Mouse (Mus musculus): ENCODE measurements around the gene Itpkb. TPM values are rescaled to one million over a fixed set of nuclear protein-coding genes. Genes with fewer than 3 reads are reported as not detected.
A peak's percentile ranks its signal among the peaks of the same experiment; 100 is the strongest.

Itpkb gene
- polyA plus RNA-seq, 1 experiment from 2014 or later: 3.7 TPM

DNA sequence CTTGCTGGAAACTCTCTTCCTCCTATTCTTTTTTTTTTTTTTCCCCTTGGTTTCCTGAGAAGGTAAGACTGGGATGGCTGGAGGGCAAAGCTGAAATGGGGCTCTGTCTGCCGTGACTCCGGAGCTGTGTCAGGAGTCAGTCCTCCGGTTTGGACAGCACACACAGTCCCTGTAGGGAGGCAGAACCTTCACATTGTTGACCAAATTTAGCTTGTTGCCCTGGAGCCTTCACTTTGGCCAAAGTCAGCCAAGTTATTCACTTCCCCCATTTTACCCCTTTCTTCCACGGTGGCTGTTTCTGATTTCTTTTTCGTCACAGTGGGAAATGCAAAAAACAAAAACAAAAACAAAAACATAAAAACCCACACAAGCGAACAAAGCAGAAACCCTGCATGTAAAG, 18.0 kb upstream of the Itpkb start:
- no peak for ATAC-seq (ENCODE audit: low FRiP score, low TSS enrichment)
- Histone ChIP-seq H3K9me3 (ENCODE audit: control insufficient read depth, low read length) (no peaks in the 10 kb centered on the region), H3K27ac (replicated peaks) (no peak overlapping the region), H3K36me3 (ENCODE audit: control insufficient read depth, insufficient read depth, low read length) (no peaks in the 10 kb centered on the region), H3K4me2 (replicated peaks; ENCODE audit: low read depth) (no peak overlapping the region), H3K4me3 (ENCODE audit: low read depth, low read length) (no peak overlapping the region), H3K9ac (ENCODE audit: low read length) (no peak overlapping the region), H3K4me1 (replicated peaks; ENCODE audit: control insufficient read depth, insufficient read depth) (no peaks in the 10 kb centered on the region; the same call in 1 of the 2 replicates), H3K27me3 (ENCODE audit: control insufficient read depth, insufficient read depth, low read length) (no peaks in the 10 kb centered on the region)
- TF ChIP-seq CTCF (IDR thresholded peaks at IDR 0.05; ENCODE audit: low read depth): no peak
- no peak for TF ChIP-seq EP300 (optimal IDR thresholded peaks at IDR 0.05)
- WGBS: 68% methylated on average over 6 of the region's 6 CpGs
- DNase-seq (ENCODE audit: low spot score): no peak

DNA sequence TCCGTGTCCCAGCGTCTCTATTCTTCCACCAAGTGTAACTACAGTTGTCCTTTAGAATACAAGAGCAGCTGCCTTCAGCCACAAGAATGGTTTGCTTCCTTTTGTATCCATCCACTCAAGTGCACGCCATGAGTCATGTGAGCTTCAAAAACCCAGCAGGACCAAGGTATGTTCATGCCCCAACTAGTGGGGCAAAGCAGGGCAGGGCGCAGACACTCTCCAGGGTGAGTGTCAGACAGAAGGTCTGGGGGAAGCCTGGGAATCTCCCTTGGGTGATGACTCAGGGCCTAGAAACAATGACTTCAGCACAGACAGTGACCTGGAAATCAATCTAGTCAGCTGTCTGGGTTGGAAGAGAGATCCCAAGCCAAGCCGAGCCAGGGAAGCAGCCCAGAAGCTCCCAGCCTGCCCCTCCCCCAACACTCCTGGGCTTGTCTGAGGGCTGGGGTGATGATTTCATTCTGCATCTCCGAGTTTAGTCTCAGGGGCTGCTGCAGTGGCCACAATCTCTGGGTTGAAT, 17.4 kb upstream of the Itpkb start:
- no peaks in the 10 kb centered on the region; the same call in 1 of the 2 replicates for H3K4me1 ChIP-seq (replicated peaks; ENCODE audit: control insufficient read depth, insufficient read depth)
- H3K27me3 ChIP-seq (ENCODE audit: control insufficient read depth, insufficient read depth, low read length): no peaks in the 10 kb centered on the region
- peak; percentile 31 for DNase-seq (ENCODE audit: low spot score)
- no peak overlapping the region for H3K9ac ChIP-seq (ENCODE audit: low read length)
- no peak overlapping the region for H3K4me2 ChIP-seq (replicated peaks; ENCODE audit: low read depth)
- TF ChIP-seq EP300 (optimal IDR thresholded peaks at IDR 0.05) (no peak), CTCF (IDR thresholded peaks at IDR 0.05; ENCODE audit: low read depth) (no peak)
- H3K9me3 ChIP-seq (ENCODE audit: control insufficient read depth, low read length): no peaks in the 10 kb centered on the region
- H3K4me3 ChIP-seq (ENCODE audit: low read depth, low read length): no peak overlapping the region
- peak; percentile 54; the same call in 1 of the 2 replicates for ATAC-seq (ENCODE audit: low FRiP score, low TSS enrichment)
- H3K36me3 ChIP-seq (ENCODE audit: control insufficient read depth, insufficient read depth, low read length): no peaks in the 10 kb centered on the region
- 44% methylated on average over 6 of the region's 6 CpGs for WGBS
- H3K27ac ChIP-seq (replicated peaks): no peak overlapping the region

DNA sequence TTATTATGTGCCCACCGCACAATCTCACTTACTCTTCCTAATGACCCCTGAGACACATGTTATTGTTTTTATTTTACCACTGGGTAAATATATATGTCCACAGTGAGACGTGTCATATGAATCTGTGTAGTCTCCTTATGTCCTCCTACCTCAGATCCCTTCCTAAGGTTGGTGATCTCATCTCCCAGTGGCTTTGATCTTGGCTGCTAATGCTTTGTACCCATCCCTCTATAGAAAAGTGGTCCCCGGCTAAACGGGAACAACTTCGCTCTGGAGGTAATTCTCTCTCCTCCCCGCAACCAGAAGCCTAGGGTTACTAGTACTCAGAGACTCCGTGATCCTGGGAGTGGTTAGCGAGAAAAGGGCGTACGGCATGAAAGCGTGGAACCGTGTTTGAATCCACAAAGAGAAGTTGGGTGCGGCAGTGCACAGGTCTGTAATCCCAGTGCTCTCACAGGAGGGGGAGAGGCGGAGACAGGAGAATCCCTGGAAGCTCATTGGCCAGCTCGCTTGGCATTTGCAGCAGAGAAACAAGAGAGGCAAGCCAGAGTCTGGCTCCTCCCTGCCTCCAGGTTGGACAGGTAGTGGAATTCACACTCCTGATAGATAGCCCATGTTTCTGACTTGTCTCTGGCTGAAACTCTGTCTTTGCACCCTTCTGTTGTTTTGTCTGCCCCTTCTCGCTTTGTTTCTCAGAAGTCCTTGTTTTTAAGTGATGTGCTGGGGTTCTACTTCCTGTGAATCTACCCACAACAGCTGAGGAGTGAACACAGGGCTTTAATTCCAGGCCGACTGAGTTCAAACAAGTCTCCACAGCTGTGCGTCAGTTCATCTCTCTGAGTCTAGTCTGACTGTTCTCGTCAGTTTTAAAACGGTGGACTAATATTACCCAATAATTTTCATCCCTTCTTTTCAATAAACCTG, 16.5 kb upstream of the Itpkb start:
- Histone ChIP-seq H3K4me1 (replicated peaks; ENCODE audit: control insufficient read depth, insufficient read depth) (no peaks in the 10 kb centered on the region; the same call in 1 of the 2 replicates), H3K4me2 (replicated peaks; ENCODE audit: low read depth) (peak overlapping the region; percentile 37), H3K4me3 (ENCODE audit: low read depth, low read length) (no peak overlapping the region), H3K9me3 (ENCODE audit: control insufficient read depth, low read length) (no peaks in the 10 kb centered on the region), H3K27ac (replicated peaks) (no peak overlapping the region), H3K27me3 (ENCODE audit: control insufficient read depth, insufficient read depth, low read length) (no peaks in the 10 kb centered on the region), H3K36me3 (ENCODE audit: control insufficient read depth, insufficient read depth, low read length) (no peaks in the 10 kb centered on the region), H3K9ac (ENCODE audit: low read length) (no peak overlapping the region)
- DNase-seq (ENCODE audit: low spot score) (peak; percentile 67), ATAC-seq (ENCODE audit: low FRiP score, low TSS enrichment) (peak; percentile 76)
- TF ChIP-seq EP300 (optimal IDR thresholded peaks at IDR 0.05) (no peak), CTCF (IDR thresholded peaks at IDR 0.05; ENCODE audit: low read depth) (no peak)
- 17% methylated on average over 20 of the region's 20 CpGs for WGBS

DNA sequence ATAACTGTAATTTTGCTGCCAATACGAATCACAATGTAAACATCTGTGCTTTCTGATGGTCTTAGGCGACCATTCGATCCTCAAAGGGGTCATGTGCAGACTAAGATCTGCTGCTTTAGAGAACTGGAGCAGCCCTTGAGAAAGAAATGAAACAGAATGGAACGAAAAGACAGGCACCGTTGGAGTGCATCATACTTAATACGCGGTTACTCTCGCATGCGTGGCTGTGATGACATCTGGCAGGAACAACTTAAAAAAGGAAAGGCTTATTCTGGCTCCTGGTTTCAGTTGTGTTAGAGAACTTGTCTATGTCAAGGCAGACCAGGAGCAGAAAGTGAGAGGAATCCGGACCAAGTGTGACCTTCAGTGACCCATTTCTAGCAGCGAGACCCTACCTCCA, 15.6 kb upstream of the Itpkb start:
- Histone ChIP-seq H3K4me2 (replicated peaks; ENCODE audit: low read depth) (no peak overlapping the region), H3K27me3 (ENCODE audit: control insufficient read depth, insufficient read depth, low read length) (no peaks in the 10 kb centered on the region), H3K36me3 (ENCODE audit: control insufficient read depth, insufficient read depth, low read length) (no peaks in the 10 kb centered on the region), H3K27ac (replicated peaks) (no peak overlapping the region), H3K9me3 (ENCODE audit: control insufficient read depth, low read length) (no peaks in the 10 kb centered on the region), H3K9ac (ENCODE audit: low read length) (no peak overlapping the region), H3K4me3 (ENCODE audit: low read depth, low read length) (no peak overlapping the region), H3K4me1 (replicated peaks; ENCODE audit: control insufficient read depth, insufficient read depth) (no peaks in the 10 kb centered on the region; the same call in 1 of the 2 replicates)
- DNase-seq (ENCODE audit: low spot score): no peak
- TF ChIP-seq EP300 (optimal IDR thresholded peaks at IDR 0.05): no peak
- no peak for TF ChIP-seq CTCF (IDR thresholded peaks at IDR 0.05; ENCODE audit: low read depth)
- no peak for ATAC-seq (ENCODE audit: low FRiP score, low TSS enrichment)
- 46% methylated on average over 11 of the region's 11 CpGs for WGBS

DNA sequence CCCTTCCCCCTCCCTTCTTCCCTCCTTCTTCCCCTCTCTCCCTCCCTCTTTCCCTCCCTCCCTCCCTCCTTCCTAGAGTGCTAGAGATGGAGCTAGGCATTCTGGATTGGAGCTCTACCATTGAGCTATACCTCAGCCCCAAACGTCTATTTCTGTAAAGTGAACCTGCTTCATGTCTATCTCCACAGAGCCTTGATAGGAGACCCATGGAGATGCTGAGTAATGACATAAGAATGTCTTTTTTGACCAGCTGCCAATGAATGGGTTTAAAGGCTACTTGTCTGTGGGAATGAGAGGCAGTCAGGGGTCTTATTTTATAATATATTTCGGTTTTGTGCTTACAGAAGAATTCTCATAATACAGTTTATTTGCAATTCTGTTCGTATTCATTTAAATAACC, 15.2 kb upstream of the Itpkb start:
- ATAC-seq (ENCODE audit: low FRiP score, low TSS enrichment): no peak

DNA sequence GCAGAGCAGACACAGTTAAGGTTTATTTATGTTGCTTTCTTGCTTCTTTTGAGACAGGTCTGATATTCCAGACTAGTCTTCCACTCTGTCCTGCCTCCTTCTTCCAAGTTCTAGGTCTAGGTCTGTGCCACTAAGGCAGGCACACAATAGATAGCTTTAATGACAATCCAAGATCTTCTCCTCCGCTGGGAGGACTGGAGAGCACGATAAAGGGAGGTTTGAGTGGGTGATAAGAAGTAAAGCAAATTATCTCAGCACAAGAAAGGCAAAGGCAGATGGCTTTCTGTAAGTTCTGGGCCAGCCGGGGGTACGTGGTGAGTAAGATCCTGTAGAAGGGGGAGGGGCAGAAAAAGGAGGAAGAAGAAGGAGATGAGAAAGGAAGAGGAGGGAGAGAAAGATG, 12.8 kb upstream of the Itpkb start:
- no peak overlapping the region for H3K4me2 ChIP-seq (replicated peaks; ENCODE audit: low read depth)
- no peaks in the 10 kb centered on the region for H3K36me3 ChIP-seq (ENCODE audit: control insufficient read depth, insufficient read depth, low read length)
- no peaks in the 10 kb centered on the region; the same call in 1 of the 2 replicates for H3K4me1 ChIP-seq (replicated peaks; ENCODE audit: control insufficient read depth, insufficient read depth)
- TF ChIP-seq CTCF (IDR thresholded peaks at IDR 0.05; ENCODE audit: low read depth) (no peak), EP300 (optimal IDR thresholded peaks at IDR 0.05) (no peak)
- H3K27ac ChIP-seq (replicated peaks): no peak overlapping the region
- H3K4me3 ChIP-seq (ENCODE audit: low read depth, low read length): no peak overlapping the region
- H3K9ac ChIP-seq (ENCODE audit: low read length): no peak overlapping the region
- no peaks in the 10 kb centered on the region for H3K27me3 ChIP-seq (ENCODE audit: control insufficient read depth, insufficient read depth, low read length)
- WGBS: 76% methylated on average over 4 of the region's 4 CpGs
- DNase-seq (ENCODE audit: low spot score): no peak
- no peak for ATAC-seq (ENCODE audit: low FRiP score, low TSS enrichment)
- no peaks in the 10 kb centered on the region for H3K9me3 ChIP-seq (ENCODE audit: control insufficient read depth, low read length)

More for the DNA sequence above, 15.2 kb upstream of the Itpkb start:
- Histone ChIP-seq H3K27ac (replicated peaks) (no peak overlapping the region), H3K36me3 (ENCODE audit: control insufficient read depth, insufficient read depth, low read length) (no peaks in the 10 kb centered on the region), H3K4me1 (replicated peaks; ENCODE audit: control insufficient read depth, insufficient read depth) (no peaks in the 10 kb centered on the region; the same call in 1 of the 2 replicates), H3K4me3 (ENCODE audit: low read depth, low read length) (no peak overlapping the region), H3K27me3 (ENCODE audit: control insufficient read depth, insufficient read depth, low read length) (no peaks in the 10 kb centered on the region), H3K9ac (ENCODE audit: low read length) (no peak overlapping the region), H3K4me2 (replicated peaks; ENCODE audit: low read depth) (no peak overlapping the region), H3K9me3 (ENCODE audit: control insufficient read depth, low read length) (no peaks in the 10 kb centered on the region)
- no peak for DNase-seq (ENCODE audit: low spot score)
- no peak for TF ChIP-seq EP300 (optimal IDR thresholded peaks at IDR 0.05)
- TF ChIP-seq CTCF (IDR thresholded peaks at IDR 0.05; ENCODE audit: low read depth): no peak
- 51% methylated on average over 3 of the region's 3 CpGs for WGBS
